Mouse (Mus musculus): Measurements from ENCODE around the gene Kcng4. TPM values are rescaled to one million over a fixed set of nuclear protein-coding genes. Genes with fewer than 3 reads are reported as not detected.
A peak's percentile ranks its signal among the peaks of the same experiment; 100 is the strongest.

Kcng4 gene
- polyA plus RNA-seq, 1 experiment from 2014 or later: not detected

DNA sequence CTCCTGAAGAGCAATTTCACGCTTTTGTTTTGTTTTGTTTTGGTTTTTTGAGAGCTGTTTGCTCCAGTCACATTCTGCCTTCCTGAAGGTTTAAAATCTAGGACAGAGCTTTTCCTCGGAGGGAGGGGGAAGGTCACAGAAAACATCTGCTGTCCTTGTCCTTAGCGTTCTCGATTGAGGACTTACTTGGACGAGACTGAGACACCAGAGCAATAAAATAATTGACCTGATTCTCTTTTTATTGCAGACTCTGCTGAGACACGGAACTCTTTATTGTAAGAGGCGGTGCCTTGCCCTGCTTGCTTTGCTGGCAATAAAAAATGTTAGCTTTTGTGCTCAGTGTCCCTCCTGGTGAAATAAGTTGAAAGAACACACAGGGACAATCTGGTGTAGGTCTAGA lies 4.3 kb upstream of the Kcng4 start:
- H3K4me3 ChIP-seq (replicated peaks): no peak overlapping the region
- no peak overlapping the region for H3K4me2 ChIP-seq
- H3K36me3 ChIP-seq: no peaks in the 10 kb centered on the region
- no peaks in the 10 kb centered on the region for H3K4me1 ChIP-seq (replicated peaks)
- no peaks in the 10 kb centered on the region for H3K9me3 ChIP-seq (replicated peaks)
- H3K27ac ChIP-seq: no peak overlapping the region
- peaks cover 26% of the 10 kb centered on the region for H3K27me3 ChIP-seq
- no peak overlapping the region for H3K9ac ChIP-seq
- WGBS (ENCODE audit: insufficient replicate concordance): 55% methylated on average over 7 of the region's 7 CpGs
- no peak for ATAC-seq (ENCODE audit: low read depth)
- no peak for DNase-seq

GRCm38 (mm10) chr8:119638261-119638660 lies 2.8 kb upstream of the Kcng4 start:
- H3K4me1 ChIP-seq (replicated peaks): no peaks in the 10 kb centered on the region

DNA sequence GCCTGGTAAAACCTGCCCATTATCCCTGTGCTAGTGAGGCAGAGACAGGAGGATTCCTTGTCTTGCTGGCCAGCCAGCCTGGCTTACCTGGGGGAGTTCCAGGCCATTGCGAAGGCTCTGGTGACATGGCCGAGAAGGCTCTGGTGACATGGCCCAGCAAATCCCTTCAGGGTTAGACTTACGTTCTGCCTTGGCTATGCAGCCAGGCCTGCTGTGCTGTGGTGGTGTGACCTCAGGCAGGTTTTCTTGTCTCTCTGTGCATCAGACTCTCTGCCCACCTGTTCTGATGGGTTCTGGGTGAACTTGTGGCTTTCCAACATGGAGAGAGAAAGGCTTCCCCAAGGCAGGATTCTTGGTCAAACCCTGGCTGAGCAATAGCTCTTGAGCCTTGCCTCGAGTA lies 1.9 kb upstream of the Kcng4 start:
- DNase-seq (no peak), ATAC-seq (ENCODE audit: low read depth) (no peak)
- H3K27me3 ChIP-seq: peaks cover 50% of the 10 kb centered on the region
- H3K9ac ChIP-seq: no peak overlapping the region
- H3K4me2 ChIP-seq: no peak overlapping the region
- WGBS (ENCODE audit: insufficient replicate concordance): 63% methylated on average over 4 of the region's 4 CpGs
- H3K9me3 ChIP-seq (replicated peaks): no peaks in the 10 kb centered on the region
- no peaks in the 10 kb centered on the region for H3K4me1 ChIP-seq (replicated peaks)
- no peak overlapping the region for H3K4me3 ChIP-seq (replicated peaks)
- no peaks in the 10 kb centered on the region for H3K36me3 ChIP-seq
- no peak overlapping the region for H3K27ac ChIP-seq

More at GRCm38 (mm10) chr8:119638261-119638660, 2.8 kb upstream of the Kcng4 start:
- Histone ChIP-seq H3K27me3 (peaks cover 41% of the 10 kb centered on the region), H3K36me3 (no peaks in the 10 kb centered on the region), H3K4me2 (no peak overlapping the region), H3K27ac (no peak overlapping the region), H3K9ac (no peak overlapping the region), H3K9me3 (replicated peaks) (no peaks in the 10 kb centered on the region), H3K4me3 (replicated peaks) (no peak overlapping the region)
- DNase-seq: no peak
- 71% methylated on average over 6 of the region's 6 CpGs for WGBS (ENCODE audit: insufficient replicate concordance)
- ATAC-seq (ENCODE audit: low read depth): no peak

GRCm38 (mm10) chr8:119636766-119637165 lies 1.3 kb upstream of the Kcng4 start:
- ATAC-seq (ENCODE audit: low read depth): no peak
- H3K9ac ChIP-seq: no peak overlapping the region
- peaks cover 56% of the 10 kb centered on the region for H3K27me3 ChIP-seq
- H3K27ac ChIP-seq: no peak overlapping the region
- WGBS (ENCODE audit: insufficient replicate concordance): 48% methylated on average over 7 of the region's 7 CpGs
- no peak for DNase-seq
- H3K9me3 ChIP-seq (replicated peaks): no peaks in the 10 kb centered on the region
- H3K4me1 ChIP-seq (replicated peaks): no peaks in the 10 kb centered on the region
- no peak overlapping the region for H3K4me3 ChIP-seq (replicated peaks)
- no peaks in the 10 kb centered on the region for H3K36me3 ChIP-seq
- no peak overlapping the region for H3K4me2 ChIP-seq

GRCm38 (mm10) chr8:119635958-119636357 lies 478 bp upstream of the Kcng4 start:
- no peak overlapping the region for H3K4me3 ChIP-seq (replicated peaks)
- no peak overlapping the region for H3K27ac ChIP-seq
- ATAC-seq (ENCODE audit: low read depth) (no peak), DNase-seq (no peak)
- no peaks in the 10 kb centered on the region for H3K9me3 ChIP-seq (replicated peaks)
- H3K27me3 ChIP-seq: peaks cover 61% of the 10 kb centered on the region
- 42% methylated on average over 2 of the region's 2 CpGs for WGBS (ENCODE audit: insufficient replicate concordance)
- H3K9ac ChIP-seq: no peak overlapping the region
- no peak overlapping the region for H3K4me2 ChIP-seq
- no peaks in the 10 kb centered on the region for H3K36me3 ChIP-seq
- H3K4me1 ChIP-seq (replicated peaks): no peaks in the 10 kb centered on the region

GRCm38 (mm10) chr8:119634616-119635336 lies 704 bp downstream of the Kcng4 start:
- WGBS (ENCODE audit: insufficient replicate concordance): 27% methylated on average over 14 of the region's 14 CpGs

DNA sequence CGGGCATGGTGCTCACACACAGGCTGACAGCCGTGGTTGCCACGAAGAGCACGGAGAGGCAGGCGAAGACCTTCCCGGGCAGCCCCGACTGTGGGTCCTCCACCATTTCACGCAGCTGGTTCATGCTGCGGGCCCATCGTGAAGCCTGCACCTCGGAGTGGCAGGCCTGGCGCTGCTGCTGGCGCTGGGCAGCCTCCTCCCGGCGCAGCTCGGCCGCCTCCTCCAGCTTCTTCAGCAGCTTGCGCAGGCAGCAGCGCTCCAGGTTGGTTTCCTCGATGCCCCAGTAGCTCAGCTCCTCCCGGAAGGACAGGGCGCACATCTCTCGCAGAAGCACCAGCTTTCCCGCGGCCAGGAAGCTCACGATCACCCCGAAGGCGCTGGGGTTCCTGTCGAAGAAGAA lies 2.6 kb downstream of the Kcng4 start:
- ATAC-seq (ENCODE audit: low read depth) (no peak), DNase-seq (no peak)
- Histone ChIP-seq H3K9ac (no peak overlapping the region), H3K27me3 (peaks cover 65% of the 10 kb centered on the region), H3K4me1 (replicated peaks) (peaks cover 2% of the 10 kb centered on the region), H3K36me3 (no peaks in the 10 kb centered on the region), H3K4me3 (replicated peaks) (no peak overlapping the region), H3K9me3 (replicated peaks) (no peaks in the 10 kb centered on the region), H3K27ac (no peak overlapping the region), H3K4me2 (no peak overlapping the region)
- 39% methylated on average over 29 of the region's 29 CpGs for whole genome bisulfite sequencing (ENCODE audit: insufficient replicate concordance)

More at GRCm38 (mm10) chr8:119634616-119635336, 704 bp downstream of the Kcng4 start:
- ATAC-seq (ENCODE audit: low read depth) (no peak), DNase-seq (no peak)
- no peak overlapping the region for H3K4me2 ChIP-seq
- no peak overlapping the region for H3K9ac ChIP-seq
- H3K9me3 ChIP-seq (replicated peaks): no peaks in the 10 kb centered on the region
- peaks cover 65% of the 10 kb centered on the region for H3K27me3 ChIP-seq
- no peak overlapping the region for H3K27ac ChIP-seq
- no peaks in the 10 kb centered on the region for H3K36me3 ChIP-seq
- no peaks in the 10 kb centered on the region for H3K4me1 ChIP-seq (replicated peaks)
- no peak overlapping the region for H3K4me3 ChIP-seq (replicated peaks)

GRCm38 (mm10) chr8:119632246-119632645 lies 3.2 kb downstream of the Kcng4 start:
- DNase-seq: no peak
- Histone ChIP-seq H3K4me3 (replicated peaks) (no peak overlapping the region), H3K9ac (no peak overlapping the region), H3K27ac (no peak overlapping the region), H3K4me1 (replicated peaks) (peaks cover 9% of the 10 kb centered on the region), H3K36me3 (no peaks in the 10 kb centered on the region), H3K4me2 (no peak overlapping the region), H3K27me3 (peaks cover 62% of the 10 kb centered on the region), H3K9me3 (replicated peaks) (no peaks in the 10 kb centered on the region)
- 62% methylated on average over 9 of the region's 9 CpGs for WGBS (ENCODE audit: insufficient replicate concordance)
- no peak for ATAC-seq (ENCODE audit: low read depth)

DNA sequence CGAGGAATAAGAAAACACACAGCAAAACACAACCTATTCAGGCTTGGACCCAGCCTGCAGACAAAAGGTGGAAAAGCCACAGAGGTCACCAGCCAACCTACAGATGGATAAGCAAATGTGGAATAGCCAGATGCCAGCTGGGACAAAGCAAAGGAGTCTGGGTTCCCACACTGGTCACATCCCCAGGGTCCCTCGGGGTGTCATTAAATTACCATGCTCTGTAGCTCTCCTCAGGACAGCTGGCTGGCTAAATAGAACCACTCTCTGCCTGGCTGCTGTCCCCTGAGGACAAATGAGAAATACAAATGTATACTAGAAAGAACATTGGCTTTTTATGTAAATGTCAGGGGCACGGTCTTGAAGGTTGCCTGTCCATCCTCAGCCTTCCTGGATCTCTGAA lies 4.6 kb downstream of the Kcng4 start:
- ATAC-seq (ENCODE audit: low read depth) (no peak), DNase-seq (no peak)
- Histone ChIP-seq H3K27ac (no peak overlapping the region), H3K9me3 (replicated peaks) (no peaks in the 10 kb centered on the region), H3K36me3 (no peaks in the 10 kb centered on the region), H3K4me2 (no peak overlapping the region), H3K9ac (no peak overlapping the region), H3K4me3 (replicated peaks) (no peak overlapping the region), H3K27me3 (peaks cover 50% of the 10 kb centered on the region), H3K4me1 (replicated peaks) (peaks cover 16% of the 10 kb centered on the region)
- 53% methylated on average over 3 of the region's 3 CpGs for WGBS (ENCODE audit: insufficient replicate concordance)

DNA sequence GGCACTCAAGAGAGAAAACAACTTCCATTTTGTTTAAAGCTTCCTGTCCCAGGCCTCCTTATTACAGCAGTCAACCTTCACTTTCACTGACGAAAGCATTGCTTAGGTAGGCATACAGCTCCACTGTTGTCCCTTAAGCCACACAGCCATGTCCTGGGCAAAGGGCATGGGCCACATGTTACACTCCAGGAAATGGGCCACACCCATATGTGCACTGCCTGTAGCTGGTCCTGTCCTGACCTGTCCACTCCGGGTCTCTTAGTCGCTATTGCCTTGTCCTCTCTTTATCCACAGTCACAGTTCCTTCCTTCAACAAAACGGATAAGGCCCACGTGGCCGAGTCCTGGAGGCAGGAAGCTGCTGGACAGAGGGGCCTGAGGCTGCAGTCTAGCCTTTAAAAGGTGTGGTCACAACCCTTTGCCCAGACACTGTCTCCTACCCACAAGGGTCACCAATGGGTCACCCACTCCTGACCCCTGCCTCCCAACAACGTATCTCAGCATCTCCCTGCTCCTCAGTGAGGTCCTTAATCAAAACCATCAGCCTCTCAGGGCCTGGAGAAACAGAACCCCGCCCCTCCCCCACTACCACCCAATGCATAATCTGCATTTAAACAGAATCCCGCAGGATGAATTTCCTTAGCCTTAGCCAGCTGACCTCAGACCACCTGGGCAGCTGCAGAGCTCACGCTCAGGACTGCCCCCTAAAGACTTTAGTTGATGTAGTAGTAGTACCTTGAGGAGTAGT lies 7.7 kb downstream of the Kcng4 start:
- peak; percentile 52 for ATAC-seq (ENCODE audit: low read depth)

DNA sequence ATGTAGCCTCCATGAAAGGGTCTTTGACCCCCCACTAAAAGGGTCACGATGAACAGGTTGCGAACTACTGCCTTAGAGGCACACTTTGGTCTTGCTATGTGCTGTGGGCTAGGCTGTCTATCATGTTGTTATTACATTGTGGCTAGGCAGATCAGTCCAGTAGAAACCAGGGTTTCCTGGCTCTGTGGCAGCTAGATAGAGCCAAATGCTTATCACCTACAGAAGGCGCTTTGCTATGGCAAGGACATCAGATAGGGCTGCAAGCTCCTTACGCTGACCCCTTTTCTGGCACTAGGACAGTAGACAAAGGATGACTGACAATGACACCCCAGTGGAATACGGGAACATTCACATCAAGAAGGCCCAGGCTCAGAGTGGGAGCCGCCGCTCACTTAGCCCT lies 8.3 kb downstream of the Kcng4 start:
- Histone ChIP-seq H3K4me2 (no peak overlapping the region), H3K4me3 (replicated peaks) (no peak overlapping the region), H3K27me3 (peaks cover 13% of the 10 kb centered on the region), H3K9ac (no peak overlapping the region), H3K36me3 (no peaks in the 10 kb centered on the region), H3K27ac (no peak overlapping the region), H3K4me1 (replicated peaks) (peaks cover 16% of the 10 kb centered on the region), H3K9me3 (replicated peaks) (no peaks in the 10 kb centered on the region)
- 49% methylated on average over 7 of the region's 7 CpGs for WGBS (ENCODE audit: insufficient replicate concordance)
- DNase-seq (no peak), ATAC-seq (ENCODE audit: low read depth) (peak; percentile 69)

More for the DNA sequence above, 7.7 kb downstream of the Kcng4 start:
- Histone ChIP-seq H3K4me1 (replicated peaks) (peaks cover 16% of the 10 kb centered on the region), H3K27me3 (peaks cover 19% of the 10 kb centered on the region), H3K9me3 (replicated peaks) (no peaks in the 10 kb centered on the region), H3K36me3 (no peaks in the 10 kb centered on the region), H3K27ac (no peak overlapping the region), H3K4me2 (no peak overlapping the region), H3K4me3 (replicated peaks) (no peak overlapping the region), H3K9ac (no peak overlapping the region)
- 30% methylated on average over 10 of the region's 10 CpGs for WGBS (ENCODE audit: insufficient replicate concordance)
- no peak for DNase-seq

Data from liver, embryonic 13.5 days (tissue).